Mouse (Mus musculus): ENCODE measurements around the gene Nbea.

- no peak for TF ChIP-seq CTCF (IDR thresholded peaks at IDR 0.05; ENCODE audit: control insufficient read depth, insufficient read depth, low read length)
- no peak for TF ChIP-seq POLR2A (IDR thresholded peaks at IDR 0.05; ENCODE audit: borderline replicate concordance, control insufficient read depth, low read depth, low read length)
Observed at GRCm38 (mm10) chr3:56108101-56108500, 75.4 kb downstream of the Nbea start.

All from bone marrow, adult 2 months (tissue).